Mouse (Mus musculus): ENCODE measurements around the gene Arf4.

DNA sequence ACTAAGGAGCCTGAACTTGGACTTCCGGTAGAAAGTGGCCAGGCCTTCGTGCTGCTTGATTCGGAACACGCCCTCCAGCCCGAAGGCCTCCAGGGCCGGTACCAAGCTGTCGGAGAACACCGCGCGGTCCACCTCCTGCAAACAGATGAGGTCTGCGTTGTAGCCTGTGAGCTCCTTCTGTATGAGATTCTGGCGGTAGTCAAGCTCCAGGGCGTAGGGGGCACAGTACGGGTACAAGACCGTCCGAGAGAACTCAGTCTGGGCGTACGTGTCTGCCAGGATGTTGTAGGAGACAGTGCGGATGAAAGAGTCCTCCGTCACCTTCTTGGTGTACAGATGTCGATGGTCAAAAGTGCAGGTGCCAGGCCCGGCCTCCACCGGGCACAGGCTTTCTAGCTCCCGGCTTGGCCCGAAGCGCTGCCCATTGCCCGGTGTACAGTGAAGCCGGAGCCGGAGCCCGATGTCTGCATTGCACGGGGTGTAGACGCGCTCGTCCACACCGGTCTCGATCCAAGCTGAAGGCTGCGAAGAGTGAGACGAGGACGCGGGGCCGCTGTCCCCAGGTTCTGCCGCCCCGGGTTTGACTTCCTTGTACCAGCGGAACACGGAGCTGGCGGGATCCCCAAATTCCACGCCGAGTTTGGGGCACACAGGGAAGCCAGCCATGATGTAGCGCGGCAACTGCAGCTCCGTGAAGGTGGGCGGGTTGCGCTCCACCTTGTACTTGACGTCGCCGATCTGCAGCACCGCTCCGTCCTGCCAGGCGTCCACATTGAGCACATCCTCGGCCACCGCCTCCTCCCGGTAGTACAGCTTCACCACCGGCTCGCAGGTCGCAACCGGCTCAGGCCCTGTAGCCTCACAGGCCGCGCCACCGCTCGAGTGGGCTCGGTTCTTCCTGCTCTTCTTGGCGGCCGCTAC is 30.8 kb downstream of the Arf4 start:
- no peak for TF ChIP-seq CTCF (IDR thresholded peaks at IDR 0.05; ENCODE audit: low read depth, low read length)
- no peak for TF ChIP-seq GATA1 (IDR thresholded peaks at IDR 0.05; ENCODE audit: borderline replicate concordance, low read length)
- no peak for TF ChIP-seq POLR2AphosphoS5 (IDR thresholded peaks at IDR 0.05; ENCODE audit: insufficient replicate concordance, low read depth, low read length)
- TF ChIP-seq TAL1 (conservative IDR thresholded peaks at IDR 0.05; ENCODE audit: low read depth, low read length): no peak
